Mouse (Mus musculus) embryonic facial prominence, embryonic 12.5 days (tissue): ENCODE results near the gene Ntm. TPM values are rescaled to one million over a fixed set of nuclear protein-coding genes. Genes with fewer than 3 reads are reported as not detected.

ENCODE experiments used
- ATAC-seq: fragments of 200-750 bp; cut with Nextera tagmentation; 2 replicates; pipeline ENCODE4 v1.8.0; 2017; ENCODE audit not compliant: insufficient number of reproducible peaks, insufficient read depth, low FRiP score, low TSS enrichment
- H3K27ac ChIP-seq: fragments of 300-500 bp; sonication (generic); 2 replicates; pipeline ENCODE4 v1.5.1; 2016; ENCODE audit warnings: mild to moderate bottlenecking
- H3K27me3 ChIP-seq: fragments of 300-500 bp; sonication (generic); 2 replicates; pipeline ENCODE4 v1.6.1; 2016; ENCODE audit warnings: mild to moderate bottlenecking, moderate library complexity
- H3K36me3 ChIP-seq: fragments of 300-500 bp; sonication (generic); 2 replicates; pipeline ENCODE4 v1.6.1; 2016; ENCODE audit warnings: mild to moderate bottlenecking
- H3K4me1 ChIP-seq: fragments of 300-500 bp; sonication (generic); 2 replicates; pipeline ENCODE4 v1.6.1; 2016
- H3K4me2 ChIP-seq: fragments of 300-500 bp; sonication (generic); replicated peaks from 2 replicates; pipeline ENCODE4 v1.6.1; 2016; ENCODE audit warnings: mild to moderate bottlenecking, moderate library complexity
- H3K4me3 ChIP-seq: fragments of 300-500 bp; sonication (generic); 2 replicates; pipeline ENCODE4 v1.5.1; 2016; ENCODE audit warnings: mild to moderate bottlenecking
- H3K9ac ChIP-seq: fragments of 300-500 bp; sonication (generic); 2 replicates; pipeline ENCODE4 v1.6.1; 2016; ENCODE audit warnings: mild to moderate bottlenecking, moderate library complexity
- H3K9me3 ChIP-seq: fragments of 300-500 bp; sonication (generic); 2 replicates; pipeline ENCODE4 v1.6.1; 2016; ENCODE audit warnings: mild to moderate bottlenecking, moderate library complexity
- WGBS: fragments of 180-500 bp; shearing (Covaris S2); methylation state at CpG from one replicate; pipeline ENCODE4 v1.1.7; 2016; 5-methylcytosine and 5-hydroxymethylcytosine counted together
- polyA plus RNA-seq: library from polyadenylated mRNA; unstranded; fragments of >200 nt; fragmentation: Nextera tagmentation; extraction: Ambion mirVana; gene quantifications from 2 replicates; pipeline ENCODE4 v1.2.1, GENCODE M21; 2016

Ntm gene
- polyA plus RNA-seq, 1 experiment from 2014 or later, result 23.0 TPM

DNA sequence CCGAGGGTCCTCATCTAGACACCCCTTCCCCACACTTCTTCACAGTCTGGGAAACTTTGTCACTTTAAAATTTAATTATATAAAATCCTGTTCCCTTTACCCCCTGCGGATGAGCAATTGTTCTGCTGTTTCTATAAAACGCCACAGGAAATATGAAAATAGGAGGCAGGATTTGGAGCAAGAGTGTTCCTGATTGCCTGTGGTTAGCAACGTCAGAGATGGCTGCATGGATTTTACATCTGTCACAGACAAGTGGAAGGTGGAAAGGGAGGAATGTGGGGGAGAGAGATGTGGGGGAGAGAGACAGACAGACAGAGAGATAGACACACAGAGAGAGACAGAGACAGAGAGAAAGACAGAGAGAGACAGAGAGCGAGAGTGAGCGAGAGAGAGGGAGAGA, 528.3 kb downstream of the Ntm start:
- Histone ChIP-seq H3K4me3 (no peak overlapping the region), H3K36me3 (no peaks in the 10 kb centered on the region), H3K4me2 (no peak overlapping the region), H3K9me3 (no peaks in the 10 kb centered on the region), H3K27ac (no peak overlapping the region), H3K9ac (no peak overlapping the region), H3K4me1 (peaks cover 22% of the 10 kb centered on the region), H3K27me3 (no peaks in the 10 kb centered on the region)
- WGBS, result 40% methylated on average over 6 of the region's 6 CpGs
- ATAC-seq, result no peak

DNA sequence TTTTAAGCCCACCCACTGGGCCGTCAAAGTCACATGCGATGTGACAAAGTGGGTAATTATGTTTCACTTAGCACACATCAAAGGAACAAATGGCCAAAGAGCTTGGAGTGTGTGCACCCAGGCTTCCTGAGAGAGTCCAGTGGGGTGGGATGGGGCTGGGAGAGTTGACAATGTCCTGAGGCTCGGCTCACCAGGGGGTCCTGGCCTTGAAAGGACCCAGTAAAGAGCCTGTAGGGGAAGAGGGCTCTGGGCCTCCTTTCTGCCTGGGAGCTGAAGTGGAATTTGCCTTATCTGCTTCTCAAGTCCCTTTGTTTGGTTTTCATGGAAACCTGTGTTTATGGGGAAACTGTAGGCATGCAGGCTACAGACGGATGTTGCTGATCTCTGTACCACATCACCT, 529.0 kb downstream of the Ntm start:
- Histone ChIP-seq H3K27ac (no peak overlapping the region), H3K4me3 (no peak overlapping the region), H3K4me1 (peaks cover 28% of the 10 kb centered on the region), H3K9me3 (no peaks in the 10 kb centered on the region), H3K4me2 (no peak overlapping the region), H3K9ac (no peak overlapping the region), H3K27me3 (no peaks in the 10 kb centered on the region), H3K36me3 (no peaks in the 10 kb centered on the region)
- ATAC-seq, result no peak
- 3% methylated on average over 4 of the region's 4 CpGs for WGBS

DNA sequence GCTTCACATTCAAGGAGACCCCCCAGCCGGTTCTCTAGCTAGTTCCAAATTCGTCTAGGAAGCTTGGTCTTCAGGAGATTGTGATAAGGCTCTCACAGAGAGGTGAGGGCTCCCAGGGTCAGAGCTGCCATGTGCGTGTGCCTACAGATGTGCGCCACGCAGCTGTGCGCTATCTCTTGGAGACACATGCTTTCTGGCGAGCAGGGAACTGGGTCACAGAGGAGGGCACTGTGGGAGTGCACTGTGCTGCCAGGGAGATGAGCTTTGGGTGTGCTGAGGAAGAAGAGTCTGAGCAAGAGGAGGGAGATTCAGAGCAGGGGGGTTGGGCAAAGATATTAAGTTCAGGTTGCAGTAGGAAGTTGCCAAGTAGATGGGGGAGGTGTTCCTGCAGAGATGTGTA, 529.8 kb downstream of the Ntm start:
- Histone ChIP-seq H3K4me2 (no peak overlapping the region), H3K36me3 (no peaks in the 10 kb centered on the region), H3K27me3 (no peaks in the 10 kb centered on the region), H3K27ac (no peak overlapping the region), H3K9me3 (no peaks in the 10 kb centered on the region), H3K4me1 (peaks cover 35% of the 10 kb centered on the region), H3K4me3 (no peak overlapping the region), H3K9ac (no peak overlapping the region)
- 54% methylated on average over 7 of the region's 7 CpGs for WGBS
- ATAC-seq, result no peak

DNA sequence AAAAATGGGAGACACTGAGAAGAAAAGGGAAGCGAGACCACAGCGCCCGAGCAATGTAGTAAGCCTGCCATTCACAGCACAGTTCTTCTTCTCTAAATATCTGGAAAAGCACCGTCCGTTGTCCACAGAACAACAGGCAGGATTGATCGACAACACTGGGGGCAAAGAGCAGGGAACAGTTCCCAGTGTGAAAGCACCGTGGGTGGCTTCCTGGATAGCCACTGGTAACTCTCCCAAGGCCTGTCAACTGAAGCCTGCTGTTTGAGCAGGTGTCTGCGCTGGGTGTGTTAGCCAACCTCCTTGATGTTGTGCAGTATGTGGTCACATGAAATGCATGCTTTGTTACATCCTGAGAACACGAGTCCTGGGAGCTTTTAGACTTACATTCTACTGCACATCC, 531.4 kb downstream of the Ntm start:
- no peaks in the 10 kb centered on the region for H3K36me3 ChIP-seq
- H3K27ac ChIP-seq, result no peak overlapping the region
- WGBS, result 77% methylated on average over 9 of the region's 9 CpGs
- H3K4me2 ChIP-seq, result no peak overlapping the region
- H3K9me3 ChIP-seq, result no peaks in the 10 kb centered on the region
- no peak for ATAC-seq
- H3K4me3 ChIP-seq, result no peak overlapping the region
- H3K9ac ChIP-seq, result no peak overlapping the region
- H3K27me3 ChIP-seq, result no peaks in the 10 kb centered on the region
- peaks cover 35% of the 10 kb centered on the region for H3K4me1 ChIP-seq

DNA sequence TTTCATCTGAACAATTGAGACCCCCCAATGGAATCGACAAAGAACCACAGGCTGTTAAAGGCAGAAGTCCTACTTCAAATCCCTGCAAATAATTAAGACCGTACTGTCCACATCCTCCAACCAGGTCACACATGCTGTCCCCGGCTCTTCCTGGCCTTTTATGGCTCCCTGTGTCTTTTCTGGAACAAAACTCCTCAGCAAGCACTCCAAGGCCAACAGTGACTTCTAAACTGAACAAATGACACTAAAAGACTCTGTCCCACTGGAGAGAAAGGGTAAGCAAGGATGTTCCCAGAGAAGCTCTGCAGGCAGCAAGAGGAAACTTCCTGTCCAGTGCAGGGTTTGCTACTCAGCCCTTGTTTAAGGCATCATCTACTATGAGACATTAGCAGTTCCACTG, 532.8 kb downstream of the Ntm start:
- Histone ChIP-seq H3K4me1 (peaks cover 35% of the 10 kb centered on the region), H3K36me3 (no peaks in the 10 kb centered on the region), H3K27me3 (no peaks in the 10 kb centered on the region), H3K9ac (no peak overlapping the region), H3K27ac (no peak overlapping the region), H3K4me3 (no peak overlapping the region), H3K4me2 (no peak overlapping the region), H3K9me3 (no peaks in the 10 kb centered on the region)
- 73% methylated on average over 3 of the region's 3 CpGs for WGBS
- no peak for ATAC-seq

DNA sequence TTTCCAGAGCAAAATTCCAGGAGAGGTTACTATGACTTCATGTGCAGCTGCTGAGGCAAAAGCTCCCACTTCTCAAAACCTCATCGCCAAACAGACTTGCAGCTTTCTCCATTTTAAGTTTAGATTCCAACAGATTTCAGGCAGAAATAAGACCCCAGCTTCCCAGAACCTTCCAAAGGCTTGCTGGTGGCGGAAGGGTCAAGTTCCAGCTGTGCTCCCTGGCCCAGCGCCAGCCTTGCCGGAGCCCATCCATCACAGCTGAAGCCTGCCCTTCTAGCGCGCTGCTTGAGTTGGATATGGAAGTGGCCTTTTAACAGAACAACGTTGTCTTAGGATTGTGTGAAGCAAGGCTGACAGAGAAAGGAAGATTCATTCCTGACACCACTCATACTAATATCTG, 534.6 kb downstream of the Ntm start:
- ATAC-seq, result peak; percentile 67; the same call in 1 of the 2 replicates
- Histone ChIP-seq H3K27ac (peak overlapping the region; percentile 4), H3K4me3 (no peak overlapping the region; the same call in 1 of the 2 replicates), H3K9ac (no peak overlapping the region), H3K4me1 (peaks cover 22% of the 10 kb centered on the region; the same call in 1 of the 2 replicates), H3K36me3 (no peaks in the 10 kb centered on the region), H3K9me3 (no peaks in the 10 kb centered on the region), H3K4me2 (no peak overlapping the region), H3K27me3 (no peaks in the 10 kb centered on the region)
- WGBS, result 8% methylated on average over 7 of the region's 7 CpGs

DNA sequence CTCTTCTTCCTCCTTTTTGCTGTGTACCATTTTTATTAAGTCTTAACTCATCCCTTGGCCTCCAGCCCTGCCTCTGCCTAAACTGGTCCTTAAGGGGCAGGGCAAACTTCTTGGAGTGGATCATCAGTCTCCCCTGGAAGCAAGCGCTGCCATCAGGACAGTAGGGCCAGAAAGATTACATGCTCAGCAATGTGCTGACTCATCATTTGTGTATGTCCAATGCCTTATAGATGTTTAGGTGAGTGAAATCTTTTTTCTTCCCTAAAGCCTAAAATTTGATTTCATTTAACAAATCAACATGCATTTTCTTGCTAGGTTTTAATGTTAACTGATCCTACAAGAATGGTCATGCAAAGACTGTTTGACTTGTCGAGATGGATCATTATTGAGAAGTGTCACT, 536.7 kb downstream of the Ntm start:
- H3K9ac ChIP-seq, result no peak overlapping the region
- H3K27ac ChIP-seq, result no peak overlapping the region
- H3K4me1 ChIP-seq, result 0 out of 2 replicates have a peak, but pooled peaks cover 17% of the 10 kb centered on the region
- H3K4me2 ChIP-seq, result no peak overlapping the region
- no peaks in the 10 kb centered on the region for H3K27me3 ChIP-seq
- ATAC-seq, result no peak
- H3K9me3 ChIP-seq, result no peaks in the 10 kb centered on the region
- WGBS, result 84% methylated on average over 2 of the region's 2 CpGs
- no peak overlapping the region for H3K4me3 ChIP-seq
- no peaks in the 10 kb centered on the region for H3K36me3 ChIP-seq

DNA sequence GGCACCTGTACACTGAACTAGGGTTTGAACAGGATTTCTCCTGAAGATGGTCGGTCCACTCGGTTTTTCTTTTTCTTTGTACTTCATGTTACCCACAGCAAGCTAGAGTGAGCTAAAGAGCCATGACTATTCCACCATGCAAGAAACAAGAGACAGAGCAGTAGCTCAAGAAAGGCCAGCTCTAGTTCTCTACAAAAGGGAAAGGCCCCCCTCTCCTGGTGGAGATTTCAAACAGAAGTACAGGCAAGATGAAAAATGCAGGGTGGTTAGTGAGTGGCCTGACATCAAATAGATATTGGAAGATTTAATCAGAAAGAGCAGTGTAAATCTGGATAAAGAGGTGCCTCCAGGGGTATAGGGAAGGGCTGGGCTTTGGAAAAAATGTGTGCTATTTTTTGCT, 547.4 kb downstream of the Ntm start:
- peaks cover 6% of the 10 kb centered on the region; the same call in 1 of the 2 replicates for H3K4me1 ChIP-seq
- no peak overlapping the region for H3K27ac ChIP-seq
- H3K36me3 ChIP-seq, result no peaks in the 10 kb centered on the region
- whole genome bisulfite sequencing, result 75% methylated on average over 2 of the region's 2 CpGs
- H3K9me3 ChIP-seq, result no peaks in the 10 kb centered on the region
- H3K4me2 ChIP-seq, result no peak overlapping the region
- no peak overlapping the region for H3K9ac ChIP-seq
- no peak for ATAC-seq
- peaks cover 16% of the 10 kb centered on the region for H3K27me3 ChIP-seq
- no peak overlapping the region for H3K4me3 ChIP-seq

DNA sequence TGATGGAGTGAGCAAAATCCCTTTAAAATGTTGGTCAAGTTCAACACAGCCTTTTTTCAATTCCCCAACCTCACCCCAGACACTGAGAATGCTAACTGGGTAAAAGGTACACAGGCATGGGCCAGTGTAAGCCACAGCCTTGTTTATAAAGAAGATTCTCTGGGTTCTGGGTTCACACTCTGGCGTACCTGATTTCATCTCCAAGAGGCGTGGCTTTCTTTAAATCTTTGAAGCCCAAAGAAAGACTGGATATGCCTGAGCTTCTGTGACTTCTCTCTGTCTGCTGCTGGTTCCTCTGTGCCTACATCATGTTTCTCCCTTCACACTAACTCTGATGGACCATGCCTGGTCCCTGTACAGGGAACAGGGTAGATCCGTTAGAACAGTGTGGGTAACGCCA, 549.8 kb downstream of the Ntm start:
- peaks cover 24% of the 10 kb centered on the region for H3K27me3 ChIP-seq
- peaks cover 6% of the 10 kb centered on the region; the same call in 1 of the 2 replicates for H3K4me1 ChIP-seq
- no peaks in the 10 kb centered on the region for H3K9me3 ChIP-seq
- no peaks in the 10 kb centered on the region for H3K36me3 ChIP-seq
- no peak overlapping the region for H3K9ac ChIP-seq
- 68% methylated on average over 4 of the region's 4 CpGs for WGBS
- no peak overlapping the region for H3K27ac ChIP-seq
- H3K4me2 ChIP-seq, result peak overlapping the region; percentile 90; the same call in 1 of the 2 replicates
- no peak overlapping the region for H3K4me3 ChIP-seq
- ATAC-seq, result no peak

DNA sequence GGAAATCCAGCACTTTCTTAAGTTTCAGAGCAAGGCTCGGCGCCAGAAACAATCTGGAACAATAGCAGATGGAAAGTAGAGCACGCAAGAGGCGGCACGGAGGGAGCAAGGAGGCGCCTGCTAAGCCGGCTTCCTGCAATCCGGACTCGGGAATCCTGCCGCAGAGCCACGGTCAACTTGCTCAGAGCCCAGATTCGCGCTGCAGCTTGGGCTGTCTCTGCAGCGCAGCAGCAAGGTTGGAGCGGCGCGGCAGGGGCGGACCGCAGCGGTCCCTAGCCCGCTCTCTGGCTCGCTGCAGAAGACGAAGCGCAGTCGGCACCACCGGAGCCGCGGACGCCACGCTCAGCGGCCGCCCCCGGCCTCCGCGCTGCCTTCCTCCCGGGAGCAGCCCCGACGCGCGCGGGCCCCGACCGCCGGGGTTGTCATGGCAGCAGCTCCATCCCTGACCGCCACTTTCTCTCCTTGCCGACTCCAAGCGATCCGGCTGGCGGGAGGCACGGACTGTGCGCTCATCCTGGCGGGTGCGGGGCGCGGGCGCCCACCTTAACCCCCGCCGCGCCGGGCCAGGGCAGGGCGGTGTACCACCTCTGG, 550.7 kb downstream of the Ntm start:
- H3K4me3 ChIP-seq, result peak overlapping the region; percentile 54
- peak overlapping the region; percentile 58 for H3K9ac ChIP-seq
- H3K27ac ChIP-seq, result peak overlapping the region; percentile 77
- H3K36me3 ChIP-seq, result no peaks in the 10 kb centered on the region
- H3K27me3 ChIP-seq, result peaks cover 24% of the 10 kb centered on the region
- ATAC-seq, result peak; percentile 54; the same call in 1 of the 2 replicates
- H3K4me2 ChIP-seq, result peak overlapping the region; percentile 90
- H3K4me1 ChIP-seq, result peaks cover 6% of the 10 kb centered on the region; the same call in 1 of the 2 replicates
- 0% methylated on average over 53 of the region's 61 CpGs for WGBS
- H3K9me3 ChIP-seq, result no peaks in the 10 kb centered on the region

DNA sequence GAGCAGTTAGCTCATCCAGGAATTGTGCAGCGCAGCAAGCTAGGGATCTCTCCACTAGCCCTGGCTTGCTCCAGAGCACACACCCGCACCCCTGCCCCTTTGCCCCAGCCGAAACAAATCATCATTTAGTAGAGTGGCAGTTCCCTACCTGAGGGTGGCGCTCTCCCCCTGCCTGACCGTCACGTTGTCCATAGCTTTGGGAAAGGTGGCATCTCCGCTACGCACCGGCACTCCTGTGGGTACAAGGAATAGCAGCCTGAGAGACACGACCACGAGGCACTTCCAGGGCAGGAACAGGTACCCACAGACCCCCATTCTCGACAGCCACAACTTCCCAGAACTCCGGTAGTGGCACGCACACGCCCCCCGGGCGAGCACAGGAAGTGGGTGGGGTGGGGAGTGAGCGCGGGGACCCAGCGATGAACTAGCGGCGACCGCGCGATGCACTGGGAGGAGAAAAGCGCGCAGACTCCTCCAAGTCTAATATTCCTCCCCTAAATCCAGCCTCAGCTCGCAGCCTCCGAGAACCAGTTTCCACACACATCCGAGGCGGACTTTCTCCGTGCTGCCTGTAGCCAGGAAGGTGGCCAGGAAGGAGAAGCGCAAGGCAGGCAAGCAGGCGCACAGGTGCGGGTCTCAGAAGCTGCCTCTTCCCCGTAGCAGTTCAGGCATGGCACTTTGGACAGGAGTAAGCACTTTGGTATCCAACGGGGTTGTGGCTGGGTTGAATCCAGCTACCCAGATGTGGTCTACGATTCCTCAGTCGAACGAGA, 551.3 kb downstream of the Ntm start:
- peaks cover 24% of the 10 kb centered on the region for H3K27me3 ChIP-seq

More for the DNA sequence above, 551.3 kb downstream of the Ntm start:
- H3K4me1 ChIP-seq, result peaks cover 6% of the 10 kb centered on the region; the same call in 1 of the 2 replicates
- no peaks in the 10 kb centered on the region for H3K36me3 ChIP-seq
- WGBS, result under 1% methylated on average over 34 of the region's 40 CpGs
- peak overlapping the region; percentile 77 for H3K27ac ChIP-seq
- peak overlapping the region; percentile 54 for H3K4me3 ChIP-seq
- peak overlapping the region; percentile 90 for H3K4me2 ChIP-seq
- H3K9ac ChIP-seq, result peak overlapping the region; percentile 58
- 0 out of 2 replicates have a peak, but pooled peaks have one; percentile 13 for ATAC-seq
- H3K9me3 ChIP-seq, result no peaks in the 10 kb centered on the region
